Mouse (Mus musculus) hindbrain, embryonic 13.5 days (tissue): Measurements from ENCODE around the gene Pcsk6. TPM values are rescaled to one million over a fixed set of nuclear protein-coding genes. Genes with fewer than 3 reads are reported as not detected.
"Not testable (repeated sequence)": the region's sequence is repeated elsewhere in the genome, so short reads cannot be mapped to it uniquely, and the experiment has no call there.

Experiments
- ATAC-seq: fragments of 200-750 bp; cut with Nextera tagmentation; 2 replicates; pipeline ENCODE4 v1.8.0; 2017; ENCODE audit warnings: moderate TSS enrichment; ENCODE audit not compliant: low FRiP score
- H3K27ac ChIP-seq: fragments of 300-500 bp; sonication (generic); 2 replicates; pipeline ENCODE4 v1.5.1; 2015; ENCODE audit warnings: inconsistent platforms, mild to moderate bottlenecking, moderate library complexity
- H3K27me3 ChIP-seq: fragments of 300-500 bp; sonication (generic); 2 replicates; pipeline ENCODE4 v1.6.1; 2015; ENCODE audit warnings: mild to moderate bottlenecking, inconsistent platforms
- H3K36me3 ChIP-seq: fragments of 300-500 bp; sonication (generic); 2 replicates; pipeline ENCODE4 v1.6.1; 2015; ENCODE audit warnings: mild to moderate bottlenecking, inconsistent platforms
- H3K4me1 ChIP-seq: fragments of 300-500 bp; sonication (generic); replicated peaks from 2 replicates; pipeline ENCODE4 v1.6.1; 2015; ENCODE audit warnings: inconsistent platforms
- H3K4me2 ChIP-seq: fragments of 300-500 bp; sonication (generic); 2 replicates; pipeline ENCODE4 v1.6.1; 2015; ENCODE audit warnings: inconsistent platforms, mild to moderate bottlenecking, moderate library complexity
- H3K4me3 ChIP-seq: fragments of 300-500 bp; sonication (generic); 2 replicates; pipeline ENCODE4 v1.5.1; 2015; ENCODE audit warnings: mild to moderate bottlenecking, inconsistent platforms
- H3K9ac ChIP-seq: fragments of 300-500 bp; sonication (generic); 2 replicates; pipeline ENCODE4 v1.6.1; 2015; ENCODE audit warnings: mild to moderate bottlenecking, inconsistent platforms
- H3K9me3 ChIP-seq: fragments of 300-500 bp; sonication (generic); 2 replicates; pipeline ENCODE4 v1.6.1; 2016; ENCODE audit warnings: inconsistent platforms
- WGBS: fragments of 180-500 bp; shearing (Covaris S2); methylation state at CpG from one replicate; pipeline ENCODE4 v1.1.7; 2015; 5-methylcytosine and 5-hydroxymethylcytosine counted together
- polyA plus RNA-seq: library from polyadenylated mRNA; unstranded; fragments of >200 nt; fragmentation: Nextera tagmentation; extraction: Ambion mirVana; gene quantifications from 2 replicates; pipeline ENCODE4 v1.2.1, GENCODE M21; 2015

The Pcsk6 gene
- polyA plus RNA-seq, 1 experiment from 2014 or later: 0.52 TPM

GRCm38 (mm10) chr7:65916566-65916965 is 55.0 kb downstream of the Pcsk6 start:
- Histone ChIP-seq H3K4me1 (no peaks in the 10 kb centered on the region), H3K9me3 (no peaks in the 10 kb centered on the region), H3K27ac (no peak overlapping the region), H3K36me3 (no peaks in the 10 kb centered on the region), H3K27me3 (no peaks in the 10 kb centered on the region), H3K4me2 (no peak overlapping the region), H3K9ac (no peak overlapping the region), H3K4me3 (no peak overlapping the region)
- 67% methylated on average over 8 of the region's 8 CpGs for WGBS
- no peak for ATAC-seq

DNA sequence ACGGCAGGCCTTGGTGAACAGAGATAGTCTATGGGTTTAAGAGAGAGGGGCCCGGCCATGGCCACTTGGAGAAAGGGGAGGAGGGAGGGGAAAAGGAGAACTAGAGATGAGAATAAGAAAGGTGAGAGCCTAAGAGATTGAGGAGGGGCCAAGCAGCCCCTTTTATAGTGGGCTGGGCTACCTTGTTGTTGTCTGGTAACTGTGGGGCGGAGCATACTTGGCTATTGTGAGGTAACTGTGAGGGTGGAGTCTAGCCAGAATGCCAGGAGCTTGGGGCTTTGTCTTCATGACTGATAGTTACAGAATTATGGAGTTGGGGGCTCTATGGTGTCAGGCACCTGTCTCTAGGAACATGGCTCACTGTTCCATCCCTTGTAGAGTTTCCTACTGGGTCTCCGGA is 56.9 kb downstream of the Pcsk6 start:
- 0 out of 2 replicates have a peak, but pooled peaks cover 4% of the 10 kb centered on the region for H3K36me3 ChIP-seq
- no peak overlapping the region for H3K9ac ChIP-seq
- no peak overlapping the region for H3K27ac ChIP-seq
- no peak overlapping the region for H3K4me2 ChIP-seq
- 0 out of 2 replicates have a peak, but pooled peaks cover 2% of the 10 kb centered on the region for H3K9me3 ChIP-seq
- no peaks in the 10 kb centered on the region for H3K27me3 ChIP-seq
- no peak overlapping the region for H3K4me3 ChIP-seq
- no peak for ATAC-seq
- 96% methylated on average over 4 of the region's 4 CpGs for WGBS
- no peaks in the 10 kb centered on the region for H3K4me1 ChIP-seq

DNA sequence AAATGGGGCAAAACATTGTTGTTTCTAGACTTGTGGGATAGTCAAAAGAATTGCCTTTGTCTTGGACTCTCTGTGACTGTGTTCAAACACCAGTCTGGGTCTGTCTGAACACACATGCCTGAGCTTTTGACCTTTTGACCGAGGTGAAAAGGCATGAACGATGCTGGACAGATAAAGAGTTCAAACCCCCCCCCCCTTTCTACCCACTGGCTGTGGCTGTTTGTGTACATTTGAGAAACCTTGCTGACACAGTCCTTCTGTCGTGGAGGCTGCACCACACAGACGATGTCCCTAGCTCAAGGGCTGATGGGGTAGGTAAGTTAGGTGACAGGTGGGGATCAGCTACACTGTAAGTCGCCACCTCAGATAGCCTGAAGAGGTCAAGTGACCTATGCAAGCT is 67.9 kb downstream of the Pcsk6 start:
- Histone ChIP-seq H3K36me3 (no peaks in the 10 kb centered on the region), H3K4me2 (no peak overlapping the region), H3K9me3 (no peaks in the 10 kb centered on the region), H3K4me3 (no peak overlapping the region), H3K9ac (no peak overlapping the region), H3K4me1 (peaks cover 13% of the 10 kb centered on the region), H3K27ac (no peak overlapping the region), H3K27me3 (0 out of 2 replicates have a peak, but pooled peaks cover 3% of the 10 kb centered on the region)
- 24% methylated on average over 5 of the region's 5 CpGs for WGBS
- ATAC-seq: no peak

DNA sequence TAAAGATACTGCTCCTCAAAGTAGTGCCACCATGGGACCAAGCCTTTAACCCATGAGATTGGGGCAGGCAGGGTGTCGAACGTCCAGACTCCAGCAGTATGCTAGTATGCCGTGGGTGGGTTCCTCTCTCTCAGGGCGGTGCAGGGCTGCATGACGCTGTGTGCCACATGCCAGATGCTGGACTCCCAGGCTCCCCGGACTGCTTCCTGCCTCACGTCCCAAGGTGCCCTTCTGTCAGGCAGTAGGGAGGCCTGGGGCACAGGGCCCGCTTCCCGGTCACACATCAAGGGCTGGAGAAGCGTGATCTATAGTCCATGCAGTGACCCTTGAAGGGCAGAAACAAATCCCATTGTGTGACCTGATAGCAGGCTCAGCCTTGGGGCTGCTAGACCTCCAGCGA is 68.9 kb downstream of the Pcsk6 start:
- Histone ChIP-seq H3K9me3 (no peaks in the 10 kb centered on the region), H3K4me1 (peaks cover 13% of the 10 kb centered on the region), H3K36me3 (no peaks in the 10 kb centered on the region), H3K9ac (no peak overlapping the region), H3K27ac (no peak overlapping the region), H3K4me3 (no peak overlapping the region), H3K27me3 (0 out of 2 replicates have a peak, but pooled peaks cover 3% of the 10 kb centered on the region), H3K4me2 (no peak overlapping the region)
- WGBS: 18% methylated on average over 11 of the region's 11 CpGs
- ATAC-seq: peak; percentile 66

- WGBS: 82% methylated on average over 3 of the region's 3 CpGs
- H3K36me3 ChIP-seq, H3K4me2 ChIP-seq, ATAC-seq, H3K27ac ChIP-seq, H3K4me3 ChIP-seq, H3K27me3 ChIP-seq, H3K9ac ChIP-seq, H3K9me3 ChIP-seq: not testable (repeated sequence)
- peaks cover 13% of the 10 kb centered on the region for H3K4me1 ChIP-seq
These were observed 72.9 kb downstream of the Pcsk6 start for GRCm38 (mm10) chr7:65934238-65934970.

DNA sequence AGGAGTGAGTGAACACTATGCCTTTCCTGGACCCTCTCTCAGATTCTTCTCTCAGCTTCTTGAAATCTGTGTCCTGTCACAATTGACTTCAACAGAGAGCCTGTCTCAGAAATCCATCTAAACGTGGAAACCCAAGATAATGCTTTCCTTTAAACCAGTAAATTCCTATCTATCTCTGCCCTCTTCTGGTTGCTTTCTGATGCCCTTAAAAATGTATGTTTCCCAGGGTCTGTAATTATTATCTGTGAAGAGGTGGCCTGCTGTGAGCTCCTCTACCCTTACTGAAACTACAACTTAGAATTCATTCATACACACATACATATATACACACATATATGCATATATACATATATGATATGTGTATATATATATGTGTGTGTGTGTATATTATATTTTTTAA is 73.7 kb downstream of the Pcsk6 start:
- 64% methylated on average over 1 of the region's 1 CpGs for WGBS
- no peak overlapping the region for H3K4me2 ChIP-seq
- H3K4me3 ChIP-seq: no peak overlapping the region
- H3K4me1 ChIP-seq: peaks cover 8% of the 10 kb centered on the region
- no peak overlapping the region for H3K27ac ChIP-seq
- no peaks in the 10 kb centered on the region for H3K27me3 ChIP-seq
- H3K9me3 ChIP-seq: no peaks in the 10 kb centered on the region
- no peaks in the 10 kb centered on the region for H3K36me3 ChIP-seq
- ATAC-seq: no peak
- no peak overlapping the region for H3K9ac ChIP-seq

DNA sequence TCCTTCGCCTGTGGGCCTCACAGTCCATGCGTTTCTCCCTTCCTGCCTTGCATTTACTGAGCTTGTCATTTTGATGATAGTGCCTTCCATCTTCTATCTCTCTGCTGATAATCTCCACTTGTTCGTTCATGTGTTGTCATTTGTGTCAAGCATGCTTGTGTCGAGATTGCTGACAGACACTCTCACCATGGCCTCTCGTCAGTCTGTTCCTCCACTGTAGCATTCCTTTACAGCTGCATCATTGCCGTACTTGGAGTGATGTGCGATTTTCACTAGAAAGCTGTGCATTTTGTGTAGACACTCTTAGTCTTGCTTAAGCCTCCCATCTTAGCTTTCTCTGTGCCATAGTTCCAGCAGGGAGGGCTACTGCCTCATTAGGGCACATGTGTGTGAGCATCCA is 79.5 kb downstream of the Pcsk6 start:
- Histone ChIP-seq H3K9ac (no peak overlapping the region), H3K4me2 (no peak overlapping the region), H3K4me3 (no peak overlapping the region), H3K36me3 (no peaks in the 10 kb centered on the region), H3K9me3 (no peaks in the 10 kb centered on the region), H3K4me1 (peaks cover 17% of the 10 kb centered on the region; the same call in 1 of the 2 replicates), H3K27ac (no peak overlapping the region), H3K27me3 (no peaks in the 10 kb centered on the region)
- no peak for ATAC-seq
- WGBS: 81% methylated on average over 7 of the region's 7 CpGs

DNA sequence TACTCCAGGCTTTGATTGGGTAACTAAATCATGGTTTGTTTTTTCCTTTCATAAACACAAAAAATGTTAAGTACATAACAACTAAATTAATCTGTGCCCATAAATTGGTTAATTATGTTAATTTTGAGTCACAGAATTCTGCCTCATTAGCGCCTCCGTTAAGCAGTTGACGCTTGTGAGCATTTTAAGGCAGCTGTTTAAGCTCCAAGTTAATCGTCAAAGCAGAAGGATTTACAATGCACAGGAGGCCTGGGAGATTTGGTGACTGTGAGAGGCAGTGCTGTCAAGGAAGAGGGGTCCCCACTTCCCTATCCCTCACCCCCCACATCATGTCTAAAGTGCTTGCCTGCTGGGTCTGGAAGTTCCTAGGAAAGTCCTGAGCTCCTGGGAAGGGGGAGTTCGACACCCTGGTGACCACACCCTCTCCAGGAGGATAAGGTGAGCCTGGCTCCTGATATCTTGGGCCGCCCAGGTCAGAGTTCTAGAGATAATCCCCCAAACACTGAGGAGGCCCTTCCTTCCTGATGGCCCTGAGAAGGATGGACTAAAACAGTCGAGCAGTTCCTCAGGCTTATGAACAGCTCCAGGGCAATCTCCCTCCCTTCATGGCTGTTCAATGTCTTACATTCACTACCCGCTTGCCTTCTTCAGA is 83.9 kb downstream of the Pcsk6 start:
- Histone ChIP-seq H3K9ac (no peak overlapping the region), H3K27ac (no peak overlapping the region), H3K4me2 (no peak overlapping the region), H3K4me3 (no peak overlapping the region), H3K27me3 (no peaks in the 10 kb centered on the region), H3K4me1 (peaks cover 26% of the 10 kb centered on the region; the same call in 1 of the 2 replicates), H3K36me3 (no peaks in the 10 kb centered on the region), H3K9me3 (no peaks in the 10 kb centered on the region)
- ATAC-seq: no peak
- 73% methylated on average over 8 of the region's 8 CpGs for WGBS

DNA sequence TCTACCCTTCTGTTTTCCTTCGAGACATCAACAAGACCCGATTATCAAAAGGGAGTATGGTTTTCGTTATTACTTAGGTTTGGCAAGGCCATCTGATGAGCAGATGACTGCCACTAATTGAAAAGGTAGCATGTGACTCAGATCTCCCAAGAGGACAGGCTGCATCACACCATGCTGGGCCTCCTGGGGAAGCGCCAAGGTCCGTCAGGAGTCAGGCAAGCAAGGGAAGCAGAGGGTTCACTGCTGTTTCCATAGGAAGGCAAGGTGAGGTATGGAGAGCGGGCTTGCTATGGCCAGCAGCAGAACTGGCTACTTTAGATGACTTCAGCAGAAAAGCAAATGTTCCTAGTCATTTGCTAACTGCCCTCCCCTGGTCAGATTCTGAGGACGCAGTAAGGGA is 84.9 kb downstream of the Pcsk6 start:
- Histone ChIP-seq H3K27me3 (no peaks in the 10 kb centered on the region), H3K4me2 (no peak overlapping the region), H3K4me3 (no peak overlapping the region), H3K27ac (no peak overlapping the region), H3K9me3 (no peaks in the 10 kb centered on the region), H3K4me1 (peaks cover 24% of the 10 kb centered on the region; the same call in 1 of the 2 replicates), H3K36me3 (no peaks in the 10 kb centered on the region), H3K9ac (no peak overlapping the region)
- WGBS: 90% methylated on average over 7 of the region's 7 CpGs
- no peak for ATAC-seq

DNA sequence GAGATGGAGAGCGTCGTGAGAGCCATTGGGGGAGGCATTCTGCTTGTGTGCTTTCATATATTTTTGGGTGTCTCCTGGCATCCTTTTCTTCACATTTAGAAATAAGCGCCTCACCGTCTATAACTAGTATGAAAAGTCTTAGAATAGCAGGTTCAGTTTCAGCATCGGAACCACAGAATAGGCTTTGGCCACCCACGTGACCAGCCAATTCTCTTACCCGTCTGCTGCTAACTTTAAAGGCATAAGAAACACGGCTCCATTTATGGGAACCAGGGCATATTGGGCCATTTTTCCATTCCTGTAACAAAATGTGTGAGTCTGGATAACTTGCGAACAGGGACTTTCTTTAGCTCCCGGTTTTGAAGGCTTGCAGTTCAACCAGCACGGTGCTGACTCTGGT is 87.4 kb downstream of the Pcsk6 start:
- no peaks in the 10 kb centered on the region for H3K27me3 ChIP-seq
- 96% methylated on average over 11 of the region's 11 CpGs for WGBS
- peaks cover 23% of the 10 kb centered on the region; the same call in 1 of the 2 replicates for H3K4me1 ChIP-seq
- H3K9ac ChIP-seq: no peak overlapping the region
- ATAC-seq: no peak
- no peak overlapping the region for H3K4me2 ChIP-seq
- no peak overlapping the region for H3K27ac ChIP-seq
- no peaks in the 10 kb centered on the region for H3K36me3 ChIP-seq
- H3K4me3 ChIP-seq: no peak overlapping the region
- no peaks in the 10 kb centered on the region for H3K9me3 ChIP-seq

DNA sequence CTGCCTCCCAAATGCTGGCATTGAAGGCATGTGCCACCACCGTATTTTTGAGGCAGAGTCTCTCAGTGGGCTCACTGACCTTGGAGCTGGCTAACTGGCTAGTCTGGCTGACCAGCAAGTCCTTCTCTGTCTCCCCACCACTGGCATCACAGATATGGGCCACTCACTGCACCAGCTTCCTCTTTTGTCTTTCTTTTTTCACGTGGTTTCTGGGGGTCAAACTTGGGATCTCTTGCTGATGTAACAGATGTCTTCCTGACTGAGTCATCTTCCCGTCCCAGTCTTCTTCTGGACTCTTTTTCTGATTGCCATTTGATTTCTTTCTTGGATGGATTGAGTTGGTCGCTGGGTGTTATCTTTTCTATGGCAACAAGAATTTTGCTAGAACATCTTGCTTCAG is 93.0 kb downstream of the Pcsk6 start:
- no peak overlapping the region for H3K9ac ChIP-seq
- 79% methylated on average over 4 of the region's 4 CpGs for WGBS
- H3K9me3 ChIP-seq: no peaks in the 10 kb centered on the region
- H3K4me2 ChIP-seq: no peak overlapping the region
- ATAC-seq: no peak
- no peak overlapping the region for H3K4me3 ChIP-seq
- no peak overlapping the region for H3K27ac ChIP-seq
- H3K27me3 ChIP-seq: 0 out of 2 replicates have a peak, but pooled peaks cover 9% of the 10 kb centered on the region
- peaks cover 14% of the 10 kb centered on the region for H3K4me1 ChIP-seq
- H3K36me3 ChIP-seq: no peaks in the 10 kb centered on the region

DNA sequence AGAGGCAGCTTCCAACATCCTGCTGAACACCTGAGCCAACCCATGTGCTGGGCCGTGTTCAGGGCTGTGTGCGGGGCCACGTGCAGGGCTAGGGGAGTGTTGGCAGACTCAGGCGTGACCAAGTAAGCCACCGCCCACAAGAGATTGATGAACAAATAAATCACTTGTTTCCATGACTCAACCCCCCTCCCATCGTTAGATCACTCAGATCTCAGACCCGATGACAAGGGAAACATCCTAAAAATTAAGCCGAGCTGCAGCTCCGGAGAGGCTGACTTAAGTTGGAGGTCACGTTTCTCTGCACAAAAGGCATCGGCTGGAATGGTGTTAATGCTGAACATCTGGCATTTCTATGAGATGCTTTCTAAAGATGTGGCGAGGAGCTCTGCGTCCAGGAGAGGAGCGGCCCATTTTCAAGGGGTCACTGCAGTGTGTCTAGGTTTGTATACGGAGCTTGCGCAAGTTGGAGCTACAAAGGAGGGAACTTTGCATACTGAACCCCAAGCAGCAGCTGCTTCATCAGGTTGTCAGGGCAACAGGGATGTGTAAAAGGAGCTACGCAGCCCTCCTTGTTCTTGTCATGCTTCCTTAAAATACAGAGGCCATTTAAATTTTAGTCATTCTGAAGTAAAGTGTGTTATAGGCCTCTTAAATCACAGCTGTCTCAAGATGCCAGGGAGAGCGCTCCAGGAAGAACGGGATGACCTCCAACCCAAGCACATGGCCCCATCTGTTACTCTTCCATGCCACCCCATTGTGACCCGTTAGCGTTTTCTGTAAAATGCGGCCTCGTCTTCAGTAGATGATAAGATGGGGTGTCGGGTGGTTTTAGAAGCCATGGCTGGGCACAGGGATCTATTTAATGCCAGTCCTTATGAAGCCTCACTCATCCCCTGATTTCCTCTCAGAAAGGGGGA is 94.0 kb downstream of the Pcsk6 start:
- WGBS: 13% methylated on average over 24 of the region's 24 CpGs
- peak; percentile 88 for ATAC-seq
- Histone ChIP-seq H3K27me3 (0 out of 2 replicates have a peak, but pooled peaks cover 9% of the 10 kb centered on the region), H3K4me2 (peak overlapping the region; percentile 36), H3K9ac (no peak overlapping the region), H3K4me1 (peaks cover 14% of the 10 kb centered on the region), H3K4me3 (no peak overlapping the region), H3K9me3 (no peaks in the 10 kb centered on the region), H3K27ac (no peak overlapping the region), H3K36me3 (no peaks in the 10 kb centered on the region)
